Mouse (Mus musculus) G1E-ER4 (cell line): Measurements from ENCODE around the gene Mllt11. TPM values are rescaled to one million over a fixed set of nuclear protein-coding genes. Genes with fewer than 3 reads are reported as not detected.

Experiments used
- GATA1 ChIP-seq: IDR thresholded peaks from one replicate; pipeline ENCODE4 v1.8.0; 2012; ENCODE audit warnings: low read length, inconsistent platforms
- polyA plus RNA-seq: library from polyadenylated mRNA; stranded (reverse); fragments of >175 nt; gene quantifications from 2 replicates; pipeline ENCODE4 v1.2.3, GENCODE M21; 2012

Gene Mllt11
- polyA plus RNA-seq, 1 experiment: 2.4 TPM

DNA sequence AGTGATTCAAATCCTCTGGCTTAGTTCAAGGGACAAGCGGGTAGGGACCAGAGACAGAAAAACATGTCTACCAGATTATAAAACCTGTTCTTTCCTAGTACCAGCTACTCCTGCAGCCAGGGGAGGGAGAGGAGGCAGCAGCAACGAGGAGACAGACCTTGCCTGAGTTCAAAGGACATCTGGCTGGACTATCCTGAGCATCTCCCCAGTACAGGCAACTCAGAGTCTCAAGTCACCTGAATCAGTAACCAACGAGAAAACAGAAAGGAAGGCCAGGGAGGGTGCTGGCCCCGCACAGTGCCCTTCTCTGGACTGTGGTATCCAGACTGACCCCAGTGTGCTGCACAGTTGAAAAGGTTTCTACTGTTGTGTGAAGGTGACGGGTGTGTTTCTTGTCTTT is 25.0 kb upstream of the Mllt11 start:
- no peak for TF ChIP-seq GATA1

DNA sequence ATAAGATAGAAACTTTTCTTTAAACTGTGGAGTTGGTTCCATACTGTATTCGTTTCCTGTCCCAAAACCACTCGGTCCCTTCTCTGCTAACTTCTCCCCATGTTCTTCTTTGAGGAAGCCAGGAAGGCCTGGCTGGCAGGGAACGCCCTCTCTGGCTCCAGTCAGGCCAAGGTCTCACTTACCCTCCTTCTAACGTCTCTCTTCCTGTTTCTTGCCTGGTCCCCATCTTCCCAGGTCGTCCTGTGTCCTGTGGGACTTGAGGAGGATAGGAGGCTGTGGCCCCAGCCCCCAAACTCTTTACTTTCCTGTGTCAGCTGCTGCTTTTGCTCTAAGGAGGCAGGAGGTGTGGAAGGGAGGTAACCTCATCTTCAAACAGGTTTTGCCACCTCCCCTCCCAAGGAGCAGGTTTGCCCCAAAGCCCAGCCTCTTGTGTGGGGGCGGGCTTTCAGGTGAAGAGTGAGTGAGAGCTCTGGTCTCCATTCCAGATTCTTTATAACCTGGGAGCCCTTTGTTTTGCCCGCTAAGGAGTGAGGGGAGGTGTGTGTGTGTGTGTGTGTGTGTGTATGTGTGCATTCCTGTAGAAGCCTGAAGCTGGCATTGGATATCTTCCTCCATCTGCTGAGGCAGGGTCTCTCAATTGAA is 18.9 kb upstream of the Mllt11 start, which contains the start of gene Bnipl:
TSS of gene Bnipl (minus strand) at position 411 of the 642 bp plus-strand sequence.
- no peak for TF ChIP-seq GATA1

- TF ChIP-seq GATA1: no peak
These were observed 18.4 kb upstream of the Mllt11 start for GRCm38 (mm10) chr3:95250361-95250760.

DNA sequence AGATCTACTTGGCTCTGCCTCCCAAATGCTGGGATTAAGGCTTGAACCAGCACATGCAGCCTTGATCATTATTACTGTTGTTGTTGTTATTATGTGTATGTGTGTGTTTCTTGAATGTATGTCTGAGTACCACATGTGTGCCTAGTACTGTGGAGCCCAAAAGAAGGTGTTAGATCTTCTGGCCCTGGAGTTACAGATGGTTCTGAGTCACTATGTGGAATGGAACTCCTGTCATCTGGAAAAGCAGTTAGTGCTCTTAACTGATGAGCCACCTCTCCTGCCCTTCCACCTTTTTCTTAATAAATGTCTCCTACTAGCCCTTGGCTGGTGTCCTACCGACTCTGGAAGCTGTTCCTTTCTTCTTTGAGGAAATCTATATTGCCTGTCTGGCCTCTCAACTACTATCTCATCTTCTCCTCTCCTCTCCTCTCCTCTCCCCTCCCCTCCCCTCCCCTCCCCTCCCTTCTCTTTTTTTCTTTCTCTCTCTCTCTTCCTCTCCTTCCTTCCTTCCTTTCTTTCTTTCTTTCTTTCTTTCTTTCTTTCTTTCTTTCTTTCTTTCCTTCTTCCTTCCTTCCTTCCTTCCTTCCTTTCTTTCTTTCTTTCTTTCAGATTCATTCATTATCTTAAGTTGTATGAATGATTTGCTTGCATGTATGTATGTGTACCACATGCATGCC is 15.8 kb upstream of the Mllt11 start:
- no peak for TF ChIP-seq GATA1

- no peak for TF ChIP-seq GATA1
These were observed 14.7 kb upstream of the Mllt11 start for GRCm38 (mm10) chr3:95246465-95247231.

GRCm38 (mm10) chr3:95243086-95243485 is 11.1 kb upstream of the Mllt11 start:
- TF ChIP-seq GATA1: no peak

GRCm38 (mm10) chr3:95241498-95241897 is 9.5 kb upstream of the Mllt11 start, which contains the start of gene Gm128:
TSS of gene Gm128 (minus strand) at chr3:95241598.
- TF ChIP-seq GATA1: no peak

DNA sequence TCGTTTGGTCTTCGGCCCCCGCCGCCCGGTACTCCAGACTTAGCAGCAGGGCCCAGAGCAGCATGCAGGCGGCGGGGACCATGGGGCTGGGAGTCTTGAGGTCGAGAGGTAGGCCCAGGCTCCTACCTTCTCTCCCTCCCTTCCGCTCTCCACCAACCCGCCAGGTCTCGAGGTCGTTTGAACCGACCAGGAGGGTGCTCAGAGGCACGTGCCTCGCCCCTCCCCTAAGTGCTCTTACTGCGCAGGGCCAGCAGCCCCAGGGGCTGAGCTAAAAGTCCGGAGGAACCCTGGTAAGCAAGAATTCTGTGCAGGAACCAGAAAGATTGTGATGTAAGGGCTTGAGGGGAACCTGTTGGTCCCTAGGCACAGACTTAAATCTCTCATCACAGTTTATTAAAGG is 8.9 kb upstream of the Mllt11 start:
- no peak for TF ChIP-seq GATA1

DNA sequence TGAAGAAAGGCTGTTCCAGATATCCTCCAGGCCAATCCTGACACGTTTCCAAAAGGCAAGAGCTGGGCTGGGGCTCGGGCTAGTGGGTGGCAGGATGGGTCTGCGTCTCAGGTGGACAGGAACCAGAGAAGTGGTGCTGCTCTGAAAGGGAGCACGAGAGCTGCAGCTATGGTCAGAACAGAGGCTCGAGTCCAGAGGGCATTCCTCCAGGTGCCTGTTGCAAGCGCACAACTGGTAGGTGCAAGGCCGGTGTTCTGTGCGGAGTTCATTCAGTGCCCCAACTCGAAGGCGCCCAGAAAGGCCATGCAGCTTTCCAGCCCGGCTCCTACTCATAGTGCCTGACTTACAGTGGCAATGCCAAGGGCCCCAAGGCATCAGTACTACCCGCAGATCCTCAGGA is 8.0 kb upstream of the Mllt11 start:
- no peak for TF ChIP-seq GATA1

DNA sequence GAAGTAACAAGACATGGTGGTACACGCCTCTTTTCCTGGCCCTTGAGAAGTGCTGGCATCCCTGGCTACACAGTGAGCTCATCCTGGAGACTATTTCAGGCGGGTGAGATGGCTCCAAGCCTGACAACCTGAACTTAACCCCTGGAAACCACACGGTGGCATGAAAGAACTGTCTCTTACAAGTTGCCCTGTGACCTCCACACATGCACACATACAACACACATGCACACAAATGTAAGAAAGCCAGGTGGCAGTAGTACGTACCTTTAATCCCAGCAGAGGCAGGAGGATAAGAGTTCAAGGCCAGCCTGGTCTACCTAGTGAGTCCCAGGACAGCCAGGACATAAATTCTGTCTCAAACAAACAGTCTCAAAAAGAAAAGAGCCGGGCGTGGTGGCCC is 7.1 kb upstream of the Mllt11 start:
- TF ChIP-seq GATA1: no peak

DNA sequence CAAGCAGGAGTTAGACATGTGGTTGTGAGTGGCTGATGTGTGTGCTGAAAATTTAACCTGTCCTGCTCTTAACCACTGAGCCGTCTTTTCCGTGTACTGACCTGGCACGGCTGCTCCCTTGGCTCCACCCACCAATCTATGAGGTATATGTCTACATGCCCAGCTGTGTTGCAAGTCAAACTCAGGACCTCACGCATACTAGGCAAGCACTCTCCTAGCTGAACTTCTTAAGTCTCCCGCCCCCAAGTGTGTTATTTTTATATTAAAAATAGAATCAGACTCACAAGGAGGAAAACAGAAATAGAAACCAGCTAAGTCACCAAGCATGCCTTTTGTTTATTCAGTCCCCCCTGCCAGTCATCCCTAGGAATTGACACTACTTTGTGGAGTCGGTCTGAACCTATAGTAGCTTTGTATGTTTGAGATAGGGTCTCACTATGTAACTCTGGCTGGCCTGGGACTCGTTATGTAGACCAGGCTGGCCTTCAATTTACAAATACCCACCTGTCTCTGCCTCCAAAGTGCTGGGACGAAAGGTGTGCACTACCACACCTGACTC is 5.6 kb upstream of the Mllt11 start:
- TF ChIP-seq GATA1: no peak

GRCm38 (mm10) chr3:95235386-95236301 is 3.7 kb upstream of the Mllt11 start:
- no peak for TF ChIP-seq GATA1

- TF ChIP-seq GATA1: no peak
These were observed 1.5 kb upstream of the Mllt11 start for GRCm38 (mm10) chr3:95233303-95233980.

DNA sequence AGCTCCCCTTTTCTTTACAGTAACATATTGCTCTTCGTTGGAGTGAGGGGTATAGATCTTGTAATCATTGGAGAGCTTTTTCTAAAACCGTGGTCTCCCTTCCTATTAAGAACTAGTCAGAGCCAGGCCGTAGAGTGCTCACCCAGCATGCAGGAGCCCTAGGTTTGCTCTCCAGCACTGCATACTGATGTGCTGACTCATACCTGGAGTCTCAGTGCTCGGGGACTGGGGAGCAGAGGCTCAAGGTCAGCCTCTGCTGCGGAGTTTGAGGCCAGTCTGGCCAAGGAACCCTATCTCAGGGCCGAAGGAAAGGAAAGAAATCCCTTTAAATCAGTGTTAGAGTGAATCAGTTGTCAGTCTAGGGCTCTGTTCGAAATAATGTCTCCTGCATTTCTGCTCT is 800 bp upstream of the Mllt11 start:
- TF ChIP-seq GATA1: no peak

GRCm38 (mm10) chr3:95230495-95231297 is 1.3 kb downstream of the Mllt11 start:
- TF ChIP-seq GATA1: no peak
